Mouse (Mus musculus): Measurements from ENCODE around the gene Plet1.

DNA sequence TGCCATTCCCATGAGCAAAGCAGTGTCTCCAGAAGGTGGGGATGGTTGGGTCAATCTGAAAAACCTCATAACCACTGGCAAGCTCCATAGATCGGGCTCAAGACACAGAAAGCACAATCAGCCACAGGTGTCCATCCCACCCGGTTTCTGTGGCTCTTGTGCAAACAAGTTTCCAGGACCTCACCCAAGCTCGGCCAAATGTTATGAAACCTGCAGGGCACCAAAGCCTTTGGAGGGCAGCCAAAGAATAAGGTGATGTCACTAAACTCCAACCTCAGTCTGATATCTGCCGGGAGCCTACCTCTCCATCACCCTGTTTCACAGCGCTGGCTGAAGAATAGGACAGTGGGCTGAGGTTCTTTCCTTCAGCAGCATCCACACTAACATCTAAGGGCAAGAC is 41.6 kb downstream of the Plet1 start:
- TF ChIP-seq CTCF (IDR thresholded peaks at IDR 0.05; ENCODE audit: borderline replicate concordance, control insufficient read depth, extremely low read depth, insufficient read depth, low read length, poor library complexity) (no peak), POLR2A (IDR thresholded peaks at IDR 0.05; ENCODE audit: control insufficient read depth, extremely low read depth, insufficient read depth, low read length, poor library complexity) (no peak)

All from thymus, adult 2 months (tissue).